In the genomic region with DNA sequence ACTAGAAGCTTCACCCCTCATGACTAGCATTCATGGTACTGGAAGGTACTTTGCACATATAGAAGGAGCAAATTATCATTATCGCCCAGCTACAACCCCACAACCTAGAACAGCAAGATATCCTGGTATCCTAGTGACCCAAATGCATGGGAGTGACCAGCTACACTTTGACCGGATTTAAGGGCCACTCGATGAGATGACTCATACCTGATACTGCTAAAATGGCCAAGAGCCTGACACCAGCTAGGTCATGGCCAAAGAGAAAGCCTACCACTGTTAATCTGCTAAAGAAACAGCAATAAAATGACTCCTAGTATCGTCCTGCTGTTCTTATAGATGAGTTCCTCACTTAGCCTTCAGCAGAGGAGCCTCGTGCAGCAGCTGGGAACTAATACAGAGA, we compare ENCODE assay signal across 39 mouse cellular contexts. TPM values are rescaled to one million over a fixed set of nuclear protein-coding genes. Genes with fewer than 3 reads are reported as not detected.
"Had no signal": no experiment of that assay in that cellular context is flagged by ENCODE, and none has a peak within 500 bp of the region (broad histone marks: within the 10 kb centered on the region; RNA-seq: fewer than 3 reads in every experiment).

No protein-coding gene starts in this region.

- H3K4me2 ChIP-seq: heart, embryonic 12.5 days; hindbrain, embryonic 12.5 days; hindbrain, embryonic 14.5 days; intestine, embryonic 15.5 days; limb, embryonic 13.5 days; limb, embryonic 15.5 days; liver, embryonic 11.5 days; liver, embryonic 13.5 days had no signal

- H3K9ac ChIP-seq: heart, embryonic 12.5 days; hindbrain, embryonic 12.5 days; hindbrain, embryonic 14.5 days; intestine, embryonic 15.5 days; limb, embryonic 13.5 days; limb, embryonic 15.5 days; liver, embryonic 13.5 days had no signal

- H3K27ac ChIP-seq: gastrocnemius, adult 2 months; heart, adult 2 months; hindbrain, embryonic 10.5 days; hindbrain, embryonic 12.5 days; hindbrain, embryonic 14.5 days; intestine, embryonic 15.5 days; limb, embryonic 13.5 days; limb, embryonic 15.5 days; liver, embryonic 13.5 days had no signal

- H3K36me3 ChIP-seq: heart, embryonic 12.5 days; hindbrain, embryonic 10.5 days; hindbrain, embryonic 12.5 days; intestine, embryonic 15.5 days; limb, embryonic 13.5 days; limb, embryonic 15.5 days; liver, embryonic 13.5 days had no signal

- H3K4me3 ChIP-seq: gastrocnemius, adult 2 months; heart, adult 2 months; heart, embryonic 12.5 days; hindbrain, embryonic 10.5 days; hindbrain, embryonic 12.5 days; intestine, embryonic 15.5 days; limb, embryonic 13.5 days; limb, embryonic 15.5 days; liver, embryonic 13.5 days had no signal

- H3K4me1 ChIP-seq: hindbrain, embryonic 10.5 days; hindbrain, embryonic 12.5 days; intestine, embryonic 15.5 days; limb, embryonic 13.5 days; limb, embryonic 15.5 days; liver, embryonic 13.5 days had no signal

- DNase-seq: gastrocnemius, adult 2 months; gastrocnemius, postnatal 10 days; gastrocnemius, postnatal 25 days; heart, adult 2 months; heart, postnatal 10 days; heart, postnatal 4 days; kidney, adult 18-20 months; kidney, adult 8-10 months; kidney, postnatal 10 days; kidney, postnatal 25 days; kidney, postnatal 4 days; layer of hippocampus, adult 9-11 months; layer of hippocampus, postnatal 36 days; left cerebral cortex, postnatal 4 days; liver, embryonic 13.5 days had no signal

- ATAC-seq: hindbrain, embryonic 16.5 days; intestine, embryonic 15.5 days had no signal

- H3K27me3 ChIP-seq: heart, embryonic 12.5 days; hindbrain, embryonic 12.5 days; intestine, embryonic 15.5 days; limb, embryonic 13.5 days; limb, embryonic 15.5 days; liver, embryonic 13.5 days had no signal

- H3K9me3 ChIP-seq: heart, embryonic 12.5 days; hindbrain, embryonic 10.5 days; hindbrain, embryonic 12.5 days; intestine, embryonic 15.5 days; limb, embryonic 15.5 days; liver, embryonic 13.5 days had no signal

RNA-seq across cellular contexts. Expression of a gene that starts 19.8 kb away (rescaled TPM):
- total RNA-seq: gastrocnemius, adult 2 months; gastrocnemius, postnatal 10 days; gastrocnemius, postnatal 25 days; gastrocnemius, postnatal 4 days; granulocyte monocyte progenitor cell, adult 5-6 weeks; heart, adult 2 months; heart, postnatal 10 days; heart, postnatal 25 days; heart, postnatal 4 days; layer of hippocampus, adult 18-20 months; layer of hippocampus, adult 8-10 months; layer of hippocampus, postnatal 14 days; layer of hippocampus, postnatal 36 days; left cerebral cortex, adult 18-20 months; left cerebral cortex, adult 8-10 months; left cerebral cortex, postnatal 10 days; left cerebral cortex, postnatal 25 days had no signal
- polyA plus RNA-seq: frontal cortex, adult 2 months; heart, adult 2 months; heart, embryonic 12.5 days; heart, embryonic 14.5 days; hindbrain, embryonic 10.5 days; hindbrain, embryonic 12.5 days; hindbrain, embryonic 14.5 days; hindbrain, embryonic 16.5 days; intestine, embryonic 15.5 days; kidney, embryonic 14.5 days; kidney, embryonic 16.5 days; limb, embryonic 11.5 days; limb, embryonic 15.5 days; liver, embryonic 11.5 days; liver, embryonic 13.5 days had no signal
